Mouse (Mus musculus): ENCODE data around the gene Dohh.

The Dohh gene

GRCm38 (mm10) chr10:81418216-81419070 is 34.2 kb downstream of the Dohh start:
- no peak for DNase-seq (ENCODE audit: low spot score in 2 of 2)

- DNase-seq (ENCODE audit: low spot score in 2 of 2) = no peak
Observed at GRCm38 (mm10) chr10:81419111-81419928, 35.1 kb downstream of the Dohh start.

- DNase-seq (ENCODE audit: low spot score in 2 of 2) = no peak
Observed at GRCm38 (mm10) chr10:81420191-81420767, 36.1 kb downstream of the Dohh start.

GRCm38 (mm10) chr10:81421041-81421796 is 37.0 kb downstream of the Dohh start:
- DNase-seq (ENCODE audit: low spot score in 2 of 2) = no peak

GRCm38 (mm10) chr10:81421797-81422100 is 37.5 kb downstream of the Dohh start:
- no peak for DNase-seq (ENCODE audit: low spot score in 2 of 2)

GRCm38 (mm10) chr10:81422191-81422590 is 38.0 kb downstream of the Dohh start:
- no peak for DNase-seq (ENCODE audit: low spot score in 2 of 2)

GRCm38 (mm10) chr10:81422661-81423217 is 38.5 kb downstream of the Dohh start:
- DNase-seq (ENCODE audit: low spot score in 2 of 2) = no peak

GRCm38 (mm10) chr10:81423476-81424245 is 39.4 kb downstream of the Dohh start:
- no peak for DNase-seq (ENCODE audit: low spot score in 2 of 2)

- peak in 1 of 2 experiments; percentile 3 for DNase-seq (ENCODE audit: low spot score in 2 of 2)
Observed at GRCm38 (mm10) chr10:81424246-81425051, 40.2 kb downstream of the Dohh start.

- no peak for DNase-seq (ENCODE audit: low spot score in 2 of 2)
Observed at GRCm38 (mm10) chr10:81425236-81425850, 41.1 kb downstream of the Dohh start.

- DNase-seq (ENCODE audit: low spot score in 2 of 2) = no peak
Observed at GRCm38 (mm10) chr10:81426081-81426671, 41.9 kb downstream of the Dohh start.

GRCm38 (mm10) chr10:81426897-81427296 is 42.7 kb downstream of the Dohh start:
- DNase-seq (ENCODE audit: low spot score in 2 of 2) = no peak

- DNase-seq (ENCODE audit: low spot score in 2 of 2) = no peak
Observed at GRCm38 (mm10) chr10:81427327-81427726, 43.1 kb downstream of the Dohh start.

- DNase-seq (ENCODE audit: low spot score in 2 of 2) = no peak
Observed at GRCm38 (mm10) chr10:81427804-81428506, 43.7 kb downstream of the Dohh start.

GRCm38 (mm10) chr10:81428507-81428870 is 44.3 kb downstream of the Dohh start:
- DNase-seq (ENCODE audit: low spot score in 2 of 2) = no peak

GRCm38 (mm10) chr10:81429092-81429491 is 44.9 kb downstream of the Dohh start:
- DNase-seq (ENCODE audit: low spot score in 2 of 2) = no peak

GRCm38 (mm10) chr10:81429605-81430061 is 45.4 kb downstream of the Dohh start:
- DNase-seq (ENCODE audit: low spot score in 2 of 2) = peak; percentile 63 to 68

GRCm38 (mm10) chr10:81430141-81430830 is 46.1 kb downstream of the Dohh start:
- DNase-seq (ENCODE audit: low spot score in 2 of 2) = peak; percentile 49 to 72

All from thymus, postnatal 10 days (tissue).